Comparison of ENCODE assay signal across 9 mouse cellular contexts in the genomic region with DNA sequence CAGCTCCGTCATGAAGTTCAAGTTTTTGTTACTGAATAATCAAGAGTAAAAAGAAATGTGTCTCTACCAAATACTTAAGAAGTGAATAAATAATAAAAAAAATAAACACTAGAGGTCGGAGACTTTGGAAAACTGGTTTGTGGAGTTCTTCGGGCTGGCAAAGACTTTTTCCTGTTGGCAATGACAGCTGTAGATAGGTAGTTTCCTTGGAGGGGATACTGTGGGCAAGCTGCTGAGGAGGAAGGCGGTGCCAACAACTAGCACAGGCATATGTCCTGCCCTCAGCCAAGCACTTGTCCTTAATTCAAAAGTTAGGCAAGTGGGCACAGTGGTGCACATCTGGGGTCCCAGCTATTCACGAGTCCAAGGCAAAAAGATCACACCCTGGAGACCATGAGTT. TPM values are rescaled to one million over a fixed set of nuclear protein-coding genes. Genes with fewer than 3 reads are reported as not detected.
A peak's percentile ranks its signal among the peaks of the same experiment; 100 is the strongest.
DNase-seq lines count a peak whose midpoint lies in the region; ATAC-seq and TF ChIP-seq lines count a peak whose summit lies in the region.
"Had no signal": no experiment of that assay in that cellular context is flagged by ENCODE, and none has a peak within 500 bp of the region (broad histone marks: within the 10 kb centered on the region; RNA-seq: fewer than 3 reads in every experiment).

No protein-coding gene starts in this region.

- no peak overlapping the region for H3K9ac ChIP-seq in hindbrain, embryonic 14.5 days
- H3K9ac ChIP-seq in hindbrain, embryonic 11.5 days (ENCODE audit: low read depth, low read length): no peak overlapping the region
- no peak overlapping the region for H3K9ac ChIP-seq in lung, embryonic 15.5 days
- H3K9ac ChIP-seq in stomach, postnatal 0 days (ENCODE audit: low read length): no peak overlapping the region

- peaks cover 11% of the 10 kb centered on the region; the same call in 1 of the 2 replicates for H3K4me1 ChIP-seq in hindbrain, embryonic 14.5 days (replicated peaks; ENCODE audit: control insufficient read depth, insufficient read depth, low read length)
- no peaks in the 10 kb centered on the region for H3K4me1 ChIP-seq in hindbrain, embryonic 11.5 days (replicated peaks; ENCODE audit: control insufficient read depth, insufficient read depth, low read length)
- H3K4me1 ChIP-seq in thymus, adult 2 months (replicated peaks; ENCODE audit: control insufficient read depth, insufficient read depth, low read length): peaks cover 39% of the 10 kb centered on the region
- H3K4me1 ChIP-seq in lung, embryonic 15.5 days: peaks cover 29% of the 10 kb centered on the region
- H3K4me1 ChIP-seq in stomach, postnatal 0 days (replicated peaks; ENCODE audit: control insufficient read depth, insufficient read depth): peaks cover 3% of the 10 kb centered on the region; the same call in 1 of the 2 replicates

- H3K27me3 ChIP-seq in hindbrain, embryonic 14.5 days (ENCODE audit: control insufficient read depth, insufficient read depth, low read length): 0 out of 2 replicates have a peak, but pooled peaks cover 14% of the 10 kb centered on the region
- peaks cover 5% of the 10 kb centered on the region for H3K27me3 ChIP-seq in hindbrain, embryonic 11.5 days (ENCODE audit: control insufficient read depth, insufficient read depth, low read length)
- H3K27me3 ChIP-seq in thymus, adult 2 months (ENCODE audit: control insufficient read depth, insufficient read depth, low read length): no peaks in the 10 kb centered on the region
- H3K27me3 ChIP-seq in lung, embryonic 15.5 days: peaks cover 10% of the 10 kb centered on the region; the same call in 1 of the 2 replicates
- H3K27me3 ChIP-seq in stomach, postnatal 0 days (ENCODE audit: control insufficient read depth, insufficient read depth, low read length): no peaks in the 10 kb centered on the region

- 0 out of 2 replicates have a peak overlapping the region, but pooled peaks have one; percentile 68 for H3K4me3 ChIP-seq in hindbrain, embryonic 14.5 days (replicated peaks; ENCODE audit: low read length)
- H3K4me3 ChIP-seq in hindbrain, embryonic 11.5 days (ENCODE audit: low read depth, low read length): no peak overlapping the region
- no peak overlapping the region for H3K4me3 ChIP-seq in thymus, adult 2 months (ENCODE audit: control insufficient read depth, insufficient read depth, low read length)
- peak overlapping the region; percentile 64; the same call in 1 of the 2 replicates for H3K4me3 ChIP-seq in lung, embryonic 15.5 days
- H3K4me3 ChIP-seq in stomach, postnatal 0 days (ENCODE audit: low read depth, low read length): peak overlapping the region; percentile 65; the same call in 1 of the 2 replicates

- no peaks in the 10 kb centered on the region for H3K9me3 ChIP-seq in hindbrain, embryonic 14.5 days (ENCODE audit: control insufficient read depth, low read length)
- H3K9me3 ChIP-seq in hindbrain, embryonic 11.5 days (ENCODE audit: control insufficient read depth, low read length): no peaks in the 10 kb centered on the region
- no peaks in the 10 kb centered on the region for H3K9me3 ChIP-seq in lung, embryonic 15.5 days
- no peaks in the 10 kb centered on the region for H3K9me3 ChIP-seq in stomach, postnatal 0 days (ENCODE audit: control insufficient read depth, low read length)

- peak overlapping the region; percentile 91; the same call in 1 of the 2 replicates for H3K4me2 ChIP-seq in hindbrain, embryonic 14.5 days (replicated peaks)
- no peak overlapping the region for H3K4me2 ChIP-seq in hindbrain, embryonic 11.5 days (replicated peaks; ENCODE audit: low read depth, low read length)
- peak overlapping the region; percentile 98; the same call in 1 of the 2 replicates for H3K4me2 ChIP-seq in lung, embryonic 15.5 days
- H3K4me2 ChIP-seq in stomach, postnatal 0 days (replicated peaks; ENCODE audit: low read depth): peak overlapping the region; percentile 89

- no peak for TF ChIP-seq POLR2A in thymus, adult 2 months (IDR thresholded peaks at IDR 0.05; ENCODE audit: control insufficient read depth, extremely low read depth, insufficient read depth, low read length, poor library complexity)

- no peak for TF ChIP-seq EP300 in stomach, postnatal 0 days (optimal IDR thresholded peaks at IDR 0.05)

- no peak for ATAC-seq in hindbrain, embryonic 14.5 days (ENCODE audit: low FRiP score)
- ATAC-seq in hindbrain, embryonic 11.5 days (ENCODE audit: low FRiP score): no peak
- ATAC-seq in lung, embryonic 15.5 days (ENCODE audit: borderline replicate concordance, extremely low read depth, low FRiP score, low TSS enrichment): no peak
- no peak for ATAC-seq in stomach, postnatal 0 days (ENCODE audit: low FRiP score, low TSS enrichment)

- 87% methylated on average over 5 of the region's 5 CpGs for WGBS in hindbrain, embryonic 14.5 days
- 86% methylated on average over 5 of the region's 5 CpGs for WGBS in hindbrain, embryonic 11.5 days
- 75% methylated on average over 5 of the region's 5 CpGs for WGBS in thymus, adult 2 months
- 50% methylated on average over 5 of the region's 5 CpGs for WGBS in lung, embryonic 15.5 days
- 58% methylated on average over 5 of the region's 5 CpGs for WGBS in stomach, postnatal 0 days

- H3K27ac ChIP-seq in hindbrain, embryonic 14.5 days: no peak overlapping the region
- H3K27ac ChIP-seq in hindbrain, embryonic 11.5 days (ENCODE audit: low read depth, low read length): no peak overlapping the region
- peak overlapping the region; percentile 61; the same call in 1 of the 2 replicates for H3K27ac ChIP-seq in thymus, adult 2 months (ENCODE audit: control insufficient read depth, insufficient read depth, low read length)
- peak overlapping the region; percentile 30; the same call in 1 of the 2 replicates for H3K27ac ChIP-seq in lung, embryonic 15.5 days
- H3K27ac ChIP-seq in stomach, postnatal 0 days (replicated peaks): peak overlapping the region; percentile 93

- DNase-seq in hindbrain, embryonic 14.5 days (ENCODE audit: low spot score): no peak
- DNase-seq in hindbrain, embryonic 11.5 days (ENCODE audit: low spot score): no peak
- no peak for DNase-seq in thymus, adult 2 months
- DNase-seq in thymus, adult 18-20 months: no peak
- peak; percentile 36 for DNase-seq in stomach, postnatal 0 days (ENCODE audit: low spot score)
- DNase-seq in ovary, postnatal 36 days (ENCODE audit: low spot score): no peak
- no peak for DNase-seq in right cerebral cortex, postnatal 25 days
- DNase-seq: cerebellum, adult 11-12 months had no signal

- no peak for TF ChIP-seq CTCF in thymus, adult 2 months (IDR thresholded peaks at IDR 0.05; ENCODE audit: borderline replicate concordance, control insufficient read depth, extremely low read depth, insufficient read depth, low read length, poor library complexity)
- TF ChIP-seq CTCF in stomach, postnatal 0 days (IDR thresholded peaks at IDR 0.05; ENCODE audit: low read depth): no peak

- H3K36me3 ChIP-seq in hindbrain, embryonic 14.5 days (replicated peaks; ENCODE audit: control insufficient read depth, insufficient read depth): no peaks in the 10 kb centered on the region
- H3K36me3 ChIP-seq in hindbrain, embryonic 11.5 days (ENCODE audit: control insufficient read depth, insufficient read depth, low read length): no peaks in the 10 kb centered on the region
- no peaks in the 10 kb centered on the region for H3K36me3 ChIP-seq in thymus, adult 2 months (ENCODE audit: control insufficient read depth, insufficient read depth, low read length)
- no peaks in the 10 kb centered on the region for H3K36me3 ChIP-seq in lung, embryonic 15.5 days
- H3K36me3 ChIP-seq in stomach, postnatal 0 days (ENCODE audit: control insufficient read depth, insufficient read depth, low read length): no peaks in the 10 kb centered on the region

RNA-seq across cellular contexts. Expression of a gene that starts 0.7 kb away (rescaled TPM):
- 14.8 and 18.2 TPM in 2 replicates for polyA plus RNA-seq in hindbrain, embryonic 14.5 days (2014; fragmentation: Nextera tagmentation; extraction: Ambion mirVana)
- polyA plus RNA-seq in hindbrain, embryonic 11.5 days (2014; fragmentation: Nextera tagmentation; extraction: Ambion mirVana): 31.4 and 31.9 TPM in 2 replicates
- polyA plus RNA-seq in thymus, adult 2 months (2012; rRNA removed): 124 and 136 TPM in 2 replicates
- 8.1 and 8.8 TPM in 2 replicates for polyA plus RNA-seq in lung, embryonic 15.5 days (2015; fragmentation: Nextera tagmentation; extraction: Ambion mirVana)
- polyA plus RNA-seq in stomach, postnatal 0 days (2015; fragmentation: Nextera tagmentation; extraction: Ambion mirVana): 28.2 and 35.7 TPM in 2 replicates

RNA-seq across cellular contexts. Expression of a gene that starts 20.2 kb away (rescaled TPM):
- 0.05 TPM in 2 replicates for polyA plus RNA-seq in hindbrain, embryonic 14.5 days (2014; fragmentation: Nextera tagmentation; extraction: Ambion mirVana)
- 1.1 and 1.9 TPM in 2 replicates for polyA plus RNA-seq in hindbrain, embryonic 11.5 days (2014; fragmentation: Nextera tagmentation; extraction: Ambion mirVana)
- not detected in 2 replicates for polyA plus RNA-seq in thymus, adult 2 months (2012; rRNA removed)
- not detected in 2 replicates for polyA plus RNA-seq in lung, embryonic 15.5 days (2015; fragmentation: Nextera tagmentation; extraction: Ambion mirVana)
- not detected in 2 replicates for polyA plus RNA-seq in stomach, postnatal 0 days (2015; fragmentation: Nextera tagmentation; extraction: Ambion mirVana)

Comparison
In these comparisons a context has a peak if more than half of its experiments do, and no peak if none do; other contexts are left out.
1. H3K4me3 ChIP-seq: peak in hindbrain, embryonic 14.5 days (single experiment), lung, embryonic 15.5 days (single experiment) and stomach, postnatal 0 days (single experiment); none in hindbrain, embryonic 11.5 days (single experiment) and thymus, adult 2 months (single experiment).
2. H3K27ac ChIP-seq: peak in thymus, adult 2 months (single experiment), lung, embryonic 15.5 days (single experiment) and stomach, postnatal 0 days (single experiment); none in hindbrain, embryonic 14.5 days (single experiment) and hindbrain, embryonic 11.5 days (single experiment).